Mouse (Mus musculus): Measurements from ENCODE around the gene Ninj1. TPM values are rescaled to one million over a fixed set of nuclear protein-coding genes. Genes with fewer than 3 reads are reported as not detected.

The Ninj1 gene
- polyA plus RNA-seq, 1 experiment from 2014 or later: 54.5 TPM

GRCm38 (mm10) chr13:49188219-49188965 is 1.1 kb downstream of the Ninj1 start:
- Histone ChIP-seq H3K27ac (ENCODE audit: low read length) (no peak overlapping the region), H3K27me3 (ENCODE audit: control insufficient read depth, insufficient read depth, low read length) (no peaks in the 10 kb centered on the region), H3K4me2 (replicated peaks; ENCODE audit: low read depth, low read length) (peak overlapping the region; percentile 99), H3K4me3 (ENCODE audit: low read depth, low read length) (peak overlapping the region; percentile 83), H3K9ac (replicated peaks; ENCODE audit: low read depth, low read length) (no peak overlapping the region), H3K9me3 (ENCODE audit: control insufficient read depth, low read depth, low read length) (no peaks in the 10 kb centered on the region), H3K4me1 (ENCODE audit: control insufficient read depth, insufficient read depth, low read length) (peaks cover 26% of the 10 kb centered on the region), H3K36me3 (ENCODE audit: control insufficient read depth, insufficient read depth, low read length) (no peaks in the 10 kb centered on the region)
- ATAC-seq (ENCODE audit: insufficient number of reproducible peaks, insufficient read depth, low FRiP score, low read depth): no peak
- 26% methylated on average over 15 of the region's 15 CpGs for WGBS

GRCm38 (mm10) chr13:49188966-49189360 is 1.7 kb downstream of the Ninj1 start:
- no peaks in the 10 kb centered on the region for H3K9me3 ChIP-seq (ENCODE audit: control insufficient read depth, low read depth, low read length)

GRCm38 (mm10) chr13:49189970-49190870 is 2.9 kb downstream of the Ninj1 start:
- ATAC-seq (ENCODE audit: insufficient number of reproducible peaks, insufficient read depth, low FRiP score, low read depth): no peak
- no peaks in the 10 kb centered on the region for H3K27me3 ChIP-seq (ENCODE audit: control insufficient read depth, insufficient read depth, low read length)
- no peaks in the 10 kb centered on the region for H3K9me3 ChIP-seq (ENCODE audit: control insufficient read depth, low read depth, low read length)
- H3K36me3 ChIP-seq (ENCODE audit: control insufficient read depth, insufficient read depth, low read length): peaks cover 2% of the 10 kb centered on the region; the same call in 1 of the 2 replicates
- H3K4me1 ChIP-seq (ENCODE audit: control insufficient read depth, insufficient read depth, low read length): peaks cover 23% of the 10 kb centered on the region
- H3K27ac ChIP-seq (ENCODE audit: low read length): no peak overlapping the region
- no peak overlapping the region for H3K9ac ChIP-seq (replicated peaks; ENCODE audit: low read depth, low read length)
- H3K4me2 ChIP-seq (replicated peaks; ENCODE audit: low read depth, low read length): no peak overlapping the region
- 69% methylated on average over 12 of the region's 12 CpGs for WGBS
- no peak overlapping the region for H3K4me3 ChIP-seq (ENCODE audit: low read depth, low read length)

More at GRCm38 (mm10) chr13:49188966-49189360, 1.7 kb downstream of the Ninj1 start:
- Histone ChIP-seq H3K4me1 (ENCODE audit: control insufficient read depth, insufficient read depth, low read length) (peaks cover 23% of the 10 kb centered on the region), H3K36me3 (ENCODE audit: control insufficient read depth, insufficient read depth, low read length) (no peaks in the 10 kb centered on the region), H3K27ac (ENCODE audit: low read length) (no peak overlapping the region), H3K4me3 (ENCODE audit: low read depth, low read length) (no peak overlapping the region), H3K9ac (replicated peaks; ENCODE audit: low read depth, low read length) (no peak overlapping the region), H3K4me2 (replicated peaks; ENCODE audit: low read depth, low read length) (no peak overlapping the region), H3K27me3 (ENCODE audit: control insufficient read depth, insufficient read depth, low read length) (no peaks in the 10 kb centered on the region)
- WGBS: 71% methylated on average over 2 of the region's 2 CpGs
- no peak for ATAC-seq (ENCODE audit: insufficient number of reproducible peaks, insufficient read depth, low FRiP score, low read depth)

GRCm38 (mm10) chr13:49190876-49191672 is 3.8 kb downstream of the Ninj1 start:
- WGBS: 73% methylated on average over 7 of the region's 7 CpGs
- Histone ChIP-seq H3K9ac (replicated peaks; ENCODE audit: low read depth, low read length) (peak overlapping the region; percentile 18; the same call in 1 of the 2 replicates), H3K9me3 (ENCODE audit: control insufficient read depth, low read depth, low read length) (no peaks in the 10 kb centered on the region), H3K36me3 (ENCODE audit: control insufficient read depth, insufficient read depth, low read length) (peaks cover 3% of the 10 kb centered on the region; the same call in 1 of the 2 replicates), H3K27me3 (ENCODE audit: control insufficient read depth, insufficient read depth, low read length) (no peaks in the 10 kb centered on the region), H3K4me1 (ENCODE audit: control insufficient read depth, insufficient read depth, low read length) (peaks cover 23% of the 10 kb centered on the region), H3K4me3 (ENCODE audit: low read depth, low read length) (no peak overlapping the region), H3K27ac (ENCODE audit: low read length) (no peak overlapping the region), H3K4me2 (replicated peaks; ENCODE audit: low read depth, low read length) (no peak overlapping the region)
- ATAC-seq (ENCODE audit: insufficient number of reproducible peaks, insufficient read depth, low FRiP score, low read depth): no peak

GRCm38 (mm10) chr13:49191673-49192035 is 4.4 kb downstream of the Ninj1 start:
- H3K4me3 ChIP-seq (ENCODE audit: low read depth, low read length): no peak overlapping the region
- no peaks in the 10 kb centered on the region for H3K9me3 ChIP-seq (ENCODE audit: control insufficient read depth, low read depth, low read length)
- ATAC-seq (ENCODE audit: insufficient number of reproducible peaks, insufficient read depth, low FRiP score, low read depth): no peak
- no peak overlapping the region for H3K9ac ChIP-seq (replicated peaks; ENCODE audit: low read depth, low read length)
- no peak overlapping the region for H3K27ac ChIP-seq (ENCODE audit: low read length)
- peaks cover 21% of the 10 kb centered on the region for H3K4me1 ChIP-seq (ENCODE audit: control insufficient read depth, insufficient read depth, low read length)
- H3K27me3 ChIP-seq (ENCODE audit: control insufficient read depth, insufficient read depth, low read length): no peaks in the 10 kb centered on the region
- H3K4me2 ChIP-seq (replicated peaks; ENCODE audit: low read depth, low read length): no peak overlapping the region
- peaks cover 3% of the 10 kb centered on the region; the same call in 1 of the 2 replicates for H3K36me3 ChIP-seq (ENCODE audit: control insufficient read depth, insufficient read depth, low read length)
- WGBS: 27% methylated on average over 5 of the region's 5 CpGs

GRCm38 (mm10) chr13:49192156-49192855 is 5.0 kb downstream of the Ninj1 start:
- Histone ChIP-seq H3K4me3 (ENCODE audit: low read depth, low read length) (no peak overlapping the region), H3K9ac (replicated peaks; ENCODE audit: low read depth, low read length) (no peak overlapping the region), H3K36me3 (ENCODE audit: control insufficient read depth, insufficient read depth, low read length) (peaks cover 3% of the 10 kb centered on the region; the same call in 1 of the 2 replicates), H3K4me1 (ENCODE audit: control insufficient read depth, insufficient read depth, low read length) (peaks cover 16% of the 10 kb centered on the region), H3K4me2 (replicated peaks; ENCODE audit: low read depth, low read length) (no peak overlapping the region), H3K9me3 (ENCODE audit: control insufficient read depth, low read depth, low read length) (no peaks in the 10 kb centered on the region), H3K27ac (ENCODE audit: low read length) (no peak overlapping the region), H3K27me3 (ENCODE audit: control insufficient read depth, insufficient read depth, low read length) (no peaks in the 10 kb centered on the region)
- WGBS: 65% methylated on average over 16 of the region's 16 CpGs
- no peak for ATAC-seq (ENCODE audit: insufficient number of reproducible peaks, insufficient read depth, low FRiP score, low read depth)

GRCm38 (mm10) chr13:49193650-49194049 is 6.4 kb downstream of the Ninj1 start:
- Histone ChIP-seq H3K27ac (ENCODE audit: low read length) (no peak overlapping the region), H3K9ac (replicated peaks; ENCODE audit: low read depth, low read length) (no peak overlapping the region), H3K9me3 (ENCODE audit: control insufficient read depth, low read depth, low read length) (no peaks in the 10 kb centered on the region), H3K4me2 (replicated peaks; ENCODE audit: low read depth, low read length) (no peak overlapping the region), H3K4me1 (ENCODE audit: control insufficient read depth, insufficient read depth, low read length) (peaks cover 16% of the 10 kb centered on the region), H3K4me3 (ENCODE audit: low read depth, low read length) (no peak overlapping the region), H3K27me3 (ENCODE audit: control insufficient read depth, insufficient read depth, low read length) (no peaks in the 10 kb centered on the region), H3K36me3 (ENCODE audit: control insufficient read depth, insufficient read depth, low read length) (peaks cover 3% of the 10 kb centered on the region; the same call in 1 of the 2 replicates)
- ATAC-seq (ENCODE audit: insufficient number of reproducible peaks, insufficient read depth, low FRiP score, low read depth): no peak
- 95% methylated on average over 17 of the region's 17 CpGs for WGBS

Data from stomach, embryonic 14.5 days (tissue).